Mouse (Mus musculus) pancreas, adult 10 weeks (tissue): ENCODE results near the gene Foxr2. TPM values are rescaled to one million over a fixed set of nuclear protein-coding genes. Genes with fewer than 3 reads are reported as not detected.

Experiments
- polyA plus RNA-seq: library from polyadenylated mRNA; stranded (reverse); fragments of 350-450 nt; fragmentation: Illumina TruSeq; extraction: RNeasy Lipid Tissue Mini Kit (QIAGEN cat#74804); gene quantifications from one replicate; pipeline ENCODE4 v1.2.3, GENCODE M21; 2015; ENCODE audit warnings: low read depth, low replicate concordance; ENCODE audit not compliant: insufficient read depth

The Foxr2 gene
- polyA plus RNA-seq = not detected

GRCm38 (mm10) chrX:153118486-153118885 lies at the start of gene Foxr2:
Gene Foxr2 (plus strand): TSS chrX:153118786.

GRCm38 (mm10) chrX:153139734-153140515 lies 21.3 kb downstream of the Foxr2 start, which contains the start of gene Rragb:
Gene Rragb (plus strand): TSS chrX:153139981.

Other genes with a start within 250 kb of the Foxr2 start
- 0.37 TPM for gene Usp51, start 112.3 kb upstream of the Foxr2 start, polyA plus RNA-seq
- gene Mageh1, start 81.2 kb upstream of the Foxr2 start, polyA plus RNA-seq = 10.8 TPM
- gene Rragb, start 21.2 kb downstream of the Foxr2 start, polyA plus RNA-seq = 2.4 TPM
- 0.18 TPM for gene Klf8, start 118.7 kb downstream of the Foxr2 start, polyA plus RNA-seq